Mouse (Mus musculus): ENCODE measurements around the gene Orm1. TPM values are rescaled to one million over a fixed set of nuclear protein-coding genes. Genes with fewer than 3 reads are reported as not detected.

Gene Orm1
- total RNA-seq, 2 experiments from 2014 or later, result 0.44 to 1.1 TPM

DNA sequence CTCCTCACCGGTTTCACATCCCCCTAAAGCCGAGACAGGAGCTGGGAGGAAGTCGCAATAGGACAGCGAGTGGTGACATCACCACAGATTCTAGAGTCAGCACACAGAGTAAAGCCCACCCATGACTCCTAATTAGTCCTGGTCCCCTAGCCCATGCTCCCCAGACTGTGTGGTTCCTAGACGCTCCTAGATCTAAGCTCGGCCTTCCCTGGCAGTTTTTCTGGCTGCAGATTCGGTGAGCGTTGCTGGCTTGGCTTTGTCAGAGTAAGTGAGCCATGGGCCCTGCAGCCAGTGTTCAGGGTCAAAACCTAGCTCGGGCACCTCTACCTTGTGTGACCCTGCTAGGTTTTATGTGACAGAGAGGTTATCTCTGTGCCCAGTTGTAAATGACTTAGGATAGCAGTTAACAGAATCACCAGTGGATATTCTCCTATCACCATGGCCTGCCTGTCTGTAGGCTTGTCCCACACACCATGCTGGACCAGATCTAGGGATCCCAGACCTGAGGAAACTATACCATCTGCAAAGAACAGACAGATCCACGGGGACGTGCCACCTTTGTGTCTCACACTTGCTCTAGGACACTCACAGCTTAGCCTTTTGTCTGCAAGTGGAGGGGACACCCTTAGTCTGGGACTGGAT is 45.6 kb downstream of the Orm1 start:
- intact Hi-C loops (cut with DNase I), result no loop called here
- no peak for DNase-seq (ENCODE audit: low spot score)

- no peak for DNase-seq (ENCODE audit: low spot score)
- intact Hi-C loops (cut with DNase I), result no loop called here
These were observed 47.0 kb downstream of the Orm1 start for GRCm38 (mm10) chr4:63391322-63391721.

Other genes with a start within 250 kb of the Orm1 start
- not detected for gene Ambp, start 189.8 kb upstream of the Orm1 start, total RNA-seq (2021)
- not detected for gene Kif12, start 172.4 kb upstream of the Orm1 start, total RNA-seq (2021)
- gene Col27a1, start 130.6 kb upstream of the Orm1 start, total RNA-seq (2021), result 1 to 10 TPM; 1.3 to 1.7 TPM
- 1 to 10 TPM; 1.3 to 1.5 TPM for gene Orm3, start 11.6 kb downstream of the Orm1 start, total RNA-seq (2021)
- under 1 TPM; 0.50 to 0.60 TPM for gene Orm2, start 17.9 kb downstream of the Orm1 start, total RNA-seq (2021)
- 1 to 10 TPM; 3.5 to 3.7 TPM for gene Akna, start 58.8 kb downstream of the Orm1 start, total RNA-seq (2021)
- gene Whrn, start 151.4 kb downstream of the Orm1 start, total RNA-seq (2021), result 10 to 100 TPM; 36.9 to 41.9 TPM
- gene Atp6v1g1, start 200.2 kb downstream of the Orm1 start, total RNA-seq (2021), result 100 to 1,000 TPM; 144 to 162 TPM
- gene Tmem268, start 214.2 kb downstream of the Orm1 start, total RNA-seq (2021), result 10 to 100 TPM in 1 of 2 experiments, 1 to 10 TPM in 1; 9.8 to 10.9 TPM

All from heart, postnatal 25 days (tissue).